ENCODE assay signal across 16 mouse cellular contexts in the genomic region with DNA sequence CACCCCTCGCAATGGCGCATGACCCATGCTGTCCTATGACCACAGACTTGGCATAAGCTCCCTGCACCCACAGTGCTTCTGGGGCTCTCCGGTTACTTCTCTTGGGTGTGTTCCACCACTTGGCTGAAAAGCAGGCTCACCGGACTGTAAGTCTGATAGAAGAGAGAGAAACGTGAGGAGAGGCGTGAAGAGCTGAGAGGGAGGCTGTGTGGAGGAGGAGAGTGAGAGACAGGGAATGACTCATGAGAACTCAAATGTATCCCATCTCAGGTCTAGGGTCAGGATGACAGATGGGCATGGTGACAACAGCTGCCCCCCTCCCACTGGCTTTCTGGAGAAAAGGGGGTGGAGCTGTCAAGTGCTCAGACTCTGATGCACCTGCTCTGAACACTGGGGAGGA. TPM values are rescaled to one million over a fixed set of nuclear protein-coding genes. Genes with fewer than 3 reads are reported as not detected.
DNase-seq lines count a peak whose midpoint lies in the region; ATAC-seq and TF ChIP-seq lines count a peak whose summit lies in the region.
"Had no signal": no experiment of that assay in that cellular context is flagged by ENCODE, and none has a peak within 500 bp of the region (broad histone marks: within the 10 kb centered on the region; RNA-seq: fewer than 3 reads in every experiment).

No protein-coding gene starts in this region.

- H3K9ac ChIP-seq in forebrain, embryonic 13.5 days = no peak overlapping the region
- no peak overlapping the region for H3K9ac ChIP-seq in forebrain, embryonic 16.5 days (replicated peaks; ENCODE audit: low read depth, low read length)
- H3K9ac ChIP-seq: lung, embryonic 14.5 days had no signal

- no peak overlapping the region for H3K4me2 ChIP-seq in forebrain, embryonic 13.5 days
- no peak overlapping the region for H3K4me2 ChIP-seq in forebrain, embryonic 16.5 days (ENCODE audit: low read length)
- H3K4me2 ChIP-seq: heart, embryonic 11.5 days; lung, embryonic 14.5 days had no signal

- WGBS in forebrain, embryonic 13.5 days = 84% methylated on average over 6 of the region's 6 CpGs
- 69% methylated on average over 6 of the region's 6 CpGs for WGBS in forebrain, embryonic 16.5 days
- WGBS in limb, embryonic 10.5 days = 73% methylated on average over 6 of the region's 6 CpGs

- no peak for TF ChIP-seq CTCF in layer of hippocampus, adult 2 months (conservative IDR thresholded peaks at IDR 0.05)
- no peak for TF ChIP-seq CTCF in brain, embryonic 14.5 days (IDR thresholded peaks at IDR 0.05; ENCODE audit: borderline replicate concordance, extremely low read depth, insufficient read depth, insufficient read length)

- TF ChIP-seq POLR2A in brain, embryonic 14.5 days (IDR thresholded peaks at IDR 0.05; ENCODE audit: borderline replicate concordance, extremely low read depth, insufficient read depth, insufficient read length, poor library complexity, severe bottlenecking) = no peak

- H3K27ac ChIP-seq in forebrain, embryonic 13.5 days = no peak overlapping the region
- H3K27ac ChIP-seq in forebrain, embryonic 16.5 days (ENCODE audit: low read length) = no peak overlapping the region
- H3K27ac ChIP-seq in layer of hippocampus, adult 2 months = peak overlapping the region; percentile 39; the same call in 1 of the 2 replicates
- no peak overlapping the region for H3K27ac ChIP-seq in limb, embryonic 10.5 days

- peaks cover 11% of the 10 kb centered on the region for H3K4me1 ChIP-seq in forebrain, embryonic 13.5 days
- H3K4me1 ChIP-seq in forebrain, embryonic 16.5 days (replicated peaks; ENCODE audit: control insufficient read depth, insufficient read depth, low read length) = peaks cover 10% of the 10 kb centered on the region
- H3K4me1 ChIP-seq in limb, embryonic 10.5 days = peaks cover 8% of the 10 kb centered on the region

- peak in 1 of 2 experiments; percentile 61 for DNase-seq in layer of hippocampus, adult 2 months (ENCODE audit: low spot score in 2 of 2)
- no peak for DNase-seq in layer of hippocampus, postnatal 25 days (ENCODE audit: extremely low spot score in 1 of 2, low spot score in 1 of 2)
- peak; percentile 60 for DNase-seq in brain, embryonic 14.5 days (ENCODE audit: low read depth)
- DNase-seq in left cerebral cortex, adult 8-10 months (ENCODE audit: low spot score in 2 of 2) = peak; percentile 44 to 88
- no peak for DNase-seq in heart, adult 18-20 months
- no peak for DNase-seq in limb, embryonic 10.5 days (ENCODE audit: low spot score)
- DNase-seq: adrenal gland, postnatal 25 days; heart, postnatal 36 days; lung, embryonic 14.5 days; thymus, postnatal 25 days had no signal

- ATAC-seq in forebrain, embryonic 13.5 days = peak; percentile 29; the same call in 1 of the 2 replicates
- no peak for ATAC-seq in forebrain, embryonic 16.5 days

- H3K9me3 ChIP-seq in forebrain, embryonic 13.5 days (replicated peaks) = no peaks in the 10 kb centered on the region
- H3K9me3 ChIP-seq in forebrain, embryonic 16.5 days (ENCODE audit: control insufficient read depth, low read length) = no peaks in the 10 kb centered on the region
- no peaks in the 10 kb centered on the region for H3K9me3 ChIP-seq in limb, embryonic 10.5 days (replicated peaks)

- H3K36me3 ChIP-seq in forebrain, embryonic 13.5 days (ENCODE audit: poor library complexity, severe bottlenecking) = no peaks in the 10 kb centered on the region
- no peaks in the 10 kb centered on the region for H3K36me3 ChIP-seq in forebrain, embryonic 16.5 days (ENCODE audit: control insufficient read depth, insufficient read depth)
- H3K36me3 ChIP-seq in limb, embryonic 10.5 days = no peaks in the 10 kb centered on the region

- peaks cover 13% of the 10 kb centered on the region; the same call in 1 of the 2 replicates for H3K27me3 ChIP-seq in forebrain, embryonic 13.5 days
- no peaks in the 10 kb centered on the region for H3K27me3 ChIP-seq in forebrain, embryonic 16.5 days (replicated peaks; ENCODE audit: control insufficient read depth, insufficient read depth, low read length)
- H3K27me3 ChIP-seq in limb, embryonic 10.5 days (ENCODE audit: low read depth, poor library complexity, severe bottlenecking) = peaks cover 41% of the 10 kb centered on the region

- H3K4me3 ChIP-seq in forebrain, embryonic 13.5 days = no peak overlapping the region
- no peak overlapping the region for H3K4me3 ChIP-seq in forebrain, embryonic 16.5 days (replicated peaks; ENCODE audit: low read length)
- no peak overlapping the region for H3K4me3 ChIP-seq in layer of hippocampus, adult 2 months
- H3K4me3 ChIP-seq in limb, embryonic 10.5 days = no peak overlapping the region
- H3K4me3 ChIP-seq: myocyte had no signal

RNA-seq across cellular contexts. Expression of a gene that starts 34.5 kb away (rescaled TPM):
- 4.3 and 4.8 TPM in 2 replicates for polyA plus RNA-seq in forebrain, embryonic 13.5 days (2015; fragmentation: Nextera tagmentation; extraction: Ambion mirVana)
- 14.2 and 16.8 TPM in 2 replicates for polyA plus RNA-seq in forebrain, embryonic 16.5 days (2015; fragmentation: Nextera tagmentation; extraction: Ambion mirVana)
- 10 to 100 TPM; 46.6 to 48.5 TPM for total RNA-seq in layer of hippocampus, adult 2 months (2021)
- total RNA-seq in layer of hippocampus, postnatal 25 days (2021) = 10 to 100 TPM; 48.6 to 51.2 TPM
- polyA plus RNA-seq in brain, embryonic 14.5 days (2012; rRNA removed) = 7.9 and 14.8 TPM in 2 replicates
- total RNA-seq in left cerebral cortex, adult 8-10 months (2022) = 10 to 100 TPM; 73.3 to 81.8 (median 75.4) TPM
- 1 to 10 TPM in 1 of 2 experiments, under 1 TPM in 1; 0.69 to 1.1 TPM for total RNA-seq in heart, adult 18-20 months (2021)
- polyA plus RNA-seq in limb, embryonic 10.5 days (2016; fragmentation: Nextera tagmentation; extraction: Ambion mirVana) = 4.3 and 6.8 TPM in 2 replicates
- total RNA-seq: common myeloid progenitor, adult 5-6 weeks had no signal
- polyA plus RNA-seq: myocyte had no signal

RNA-seq across cellular contexts. Expression of a gene that starts 59.8 kb away (rescaled TPM):
- polyA plus RNA-seq in forebrain, embryonic 13.5 days (2015; fragmentation: Nextera tagmentation; extraction: Ambion mirVana) = 2.1 and 3.5 TPM in 2 replicates
- polyA plus RNA-seq in forebrain, embryonic 16.5 days (2015; fragmentation: Nextera tagmentation; extraction: Ambion mirVana) = 4.5 and 4.9 TPM in 2 replicates
- 100 to 1,000 TPM; 115 to 119 TPM for total RNA-seq in layer of hippocampus, adult 2 months (2021)
- 100 to 1,000 TPM; 107 to 115 TPM for total RNA-seq in layer of hippocampus, postnatal 25 days (2021)
- 1.3 TPM in 2 replicates for polyA plus RNA-seq in brain, embryonic 14.5 days (2012; rRNA removed)
- 100 to 1,000 TPM; 126 to 148 (median 131) TPM for total RNA-seq in left cerebral cortex, adult 8-10 months (2022)
- 1 to 10 TPM; 2.3 to 2.5 TPM for total RNA-seq in heart, adult 18-20 months (2021)
- polyA plus RNA-seq in limb, embryonic 10.5 days (2016; fragmentation: Nextera tagmentation; extraction: Ambion mirVana) = 0.30 and 0.99 TPM in 2 replicates
- total RNA-seq: common myeloid progenitor, adult 5-6 weeks had no signal
- polyA plus RNA-seq: C2C12, myocyte had no signal

Comparison
In these comparisons a context has a peak if more than half of its experiments do, and no peak if none do; other contexts are left out.
1. DNase-seq: peak in brain, embryonic 14.5 days (single experiment) and left cerebral cortex, adult 8-10 months (2 of 2); none in layer of hippocampus, postnatal 25 days (0 of 2), heart, adult 18-20 months (0 of 2) and limb, embryonic 10.5 days (single experiment).
2. RNA of a gene that starts 34.5 kb away (total RNA-seq): 73.3 to 81.8 TPM in left cerebral cortex, adult 8-10 months, 48.6 to 51.2 TPM in layer of hippocampus, postnatal 25 days and 46.6 to 48.5 TPM in layer of hippocampus, adult 2 months; 0.69 to 1.1 TPM in heart, adult 18-20 months; every median in the first group is over 10 times any median in the second.
3. RNA of a gene that starts 59.8 kb away (total RNA-seq): 126 to 148 TPM in left cerebral cortex, adult 8-10 months, 115 to 119 TPM in layer of hippocampus, adult 2 months and 107 to 115 TPM in layer of hippocampus, postnatal 25 days; 2.3 to 2.5 TPM in heart, adult 18-20 months; every median in the first group is over 10 times any median in the second.